Mouse (Mus musculus) embryo, embryonic 9.5 days (tissue): ENCODE results near the gene AW146154.
"Not testable (repeated sequence)": the region's sequence is repeated elsewhere in the genome, so short reads cannot be mapped to it uniquely, and the experiment has no call there.

Experiments used
- DNase-seq: peaks from one replicate; pipeline ENCODE4 v3.0.0-alpha.2; 2017; ENCODE audit errors: extremely low spot score

Gene AW146154

GRCm38 (mm10) chr7:41499389-41500049 lies at the start of gene AW146154, which contains the start of gene Gm20449:
Gene AW146154, minus strand, starts transcription at chr7:41499890.
Gene Gm20449, minus strand, starts transcription at chr7:41499417.
- DNase-seq: peak; percentile 82

- DNase-seq: no peak
Observed at GRCm38 (mm10) chr7:41512672-41513071, 13.0 kb upstream of the AW146154 start.

- no peak for DNase-seq
Observed at GRCm38 (mm10) chr7:41512207-41512606, 12.5 kb upstream of the AW146154 start.

- no peak for DNase-seq
Observed at GRCm38 (mm10) chr7:41502402-41502801, 2.7 kb upstream of the AW146154 start.

GRCm38 (mm10) chr7:41500151-41500934 lies 653 bp upstream of the AW146154 start:
- DNase-seq: peak; percentile 61

GRCm38 (mm10) chr7:41499018-41499388 lies 687 bp downstream of the AW146154 start:
- not testable (repeated sequence) for DNase-seq

GRCm38 (mm10) chr7:41498464-41498863 lies 1.2 kb downstream of the AW146154 start:
- not testable (repeated sequence) for DNase-seq

GRCm38 (mm10) chr7:41497871-41498270 lies 1.8 kb downstream of the AW146154 start:
- no peak for DNase-seq

- peak; percentile 17 for DNase-seq
Observed at GRCm38 (mm10) chr7:41451864-41452263, 47.8 kb downstream of the AW146154 start.

GRCm38 (mm10) chr7:41448596-41448995 lies 51.1 kb downstream of the AW146154 start, which contains the start of gene Vmn2r57:
Gene Vmn2r57, minus strand, starts transcription at chr7:41448696.
- not testable (repeated sequence) for DNase-seq
